Mouse (Mus musculus): ENCODE data around the gene Rapgef1. TPM values are rescaled to one million over a fixed set of nuclear protein-coding genes. Genes with fewer than 3 reads are reported as not detected.
"Not testable (repeated sequence)": the region's sequence is repeated elsewhere in the genome, so short reads cannot be mapped to it uniquely, and the experiment has no call there.

Gene Rapgef1
- total RNA-seq, 2 experiments from 2014 or later, result 85.1 to 94.1 TPM

GRCm38 (mm10) chr2:29770162-29770561, 150.6 kb downstream of the Rapgef1 start:
- intact Hi-C loops (cut with DNase I), result no loop called here

GRCm38 (mm10) chr2:29771611-29772461, 152.3 kb downstream of the Rapgef1 start:
- intact Hi-C loops (cut with DNase I), result no loop called here
- DNase-seq (ENCODE audit: low spot score), result no peak

More at GRCm38 (mm10) chr2:29770162-29770561, 150.6 kb downstream of the Rapgef1 start:
- DNase-seq (ENCODE audit: low spot score), result no peak

- DNase-seq (ENCODE audit: low spot score), result no peak
- intact Hi-C loops (cut with DNase I), result no loop called here
Measured at GRCm38 (mm10) chr2:29773323-29773722, 153.8 kb downstream of the Rapgef1 start.

GRCm38 (mm10) chr2:29781256-29781655, 161.7 kb downstream of the Rapgef1 start:
- intact Hi-C loops (cut with DNase I); DNase-seq (ENCODE audit: low spot score): not testable (repeated sequence)

- intact Hi-C loops (cut with DNase I), result no loop called here
Measured at GRCm38 (mm10) chr2:29784290-29784689, 164.8 kb downstream of the Rapgef1 start.

GRCm38 (mm10) chr2:29787104-29787917, 167.8 kb downstream of the Rapgef1 start, which contains the start of gene Coq4:
Gene Coq4, plus strand, starts transcription at chr2:29787493.
- intact Hi-C loops (cut with DNase I), result no loop called here

More at GRCm38 (mm10) chr2:29784290-29784689, 164.8 kb downstream of the Rapgef1 start:
- no peak for DNase-seq (ENCODE audit: low spot score)

GRCm38 (mm10) chr2:29787937-29788681, 168.6 kb downstream of the Rapgef1 start, which contains the start of gene Trub2:
Gene Trub2, minus strand, starts transcription at chr2:29788502.
- peak; percentile 49 for DNase-seq (ENCODE audit: low spot score)
- intact Hi-C loops (cut with DNase I), result no loop called here

More at GRCm38 (mm10) chr2:29787104-29787917, 167.8 kb downstream of the Rapgef1 start, which contains the start of gene Coq4:
- DNase-seq (ENCODE audit: low spot score), result peak; percentile 77

Other genes with a start within 250 kb of the Rapgef1 start
- not detected for gene Gm13420, start 132.0 kb downstream of the Rapgef1 start, total RNA-seq (2021)
- not detected for gene Gm13547, start 139.6 kb downstream of the Rapgef1 start, total RNA-seq (2021)
- gene Coq4, start 167.8 kb downstream of the Rapgef1 start, total RNA-seq (2021), result 10 to 100 TPM; 17.2 to 18.3 TPM
- gene Trub2, start 168.8 kb downstream of the Rapgef1 start, total RNA-seq (2021), result 10 to 100 TPM; 30.3 to 34.1 TPM
- gene Slc27a4, start 182.9 kb downstream of the Rapgef1 start, total RNA-seq (2021), result 10 to 100 TPM; 17.9 to 18.7 TPM
- gene Urm1, start 200.4 kb downstream of the Rapgef1 start, total RNA-seq (2021), result 10 to 100 TPM; 31.8 to 32.4 TPM
- gene Cercam, start 249.4 kb downstream of the Rapgef1 start, total RNA-seq (2021), result 1 to 10 TPM; 4.6 to 5.8 TPM